Mouse (Mus musculus) liver, embryonic 14.5 days (tissue): Measurements from ENCODE around the gene Ngef. TPM values are rescaled to one million over a fixed set of nuclear protein-coding genes. Genes with fewer than 3 reads are reported as not detected.
A peak's percentile ranks its signal among the peaks of the same experiment; 100 is the strongest.

ENCODE experiments used
- ATAC-seq: fragments of 200-750 bp; cut with Nextera tagmentation; 2 replicates; pipeline ENCODE4 v1.8.0; 2017; ENCODE audit warnings: moderate number of reproducible peaks, mild to moderate bottlenecking, moderate library complexity; ENCODE audit not compliant: insufficient read depth
- DNase-seq, 3 experiments: peaks; one replicate each; pipeline ENCODE4 v3.0.0-alpha.2; 2012 to 2013; ENCODE audit warnings: low read depth in 3 of 3, low spot score in 3 of 3
- H3K27ac ChIP-seq: fragments of 300-500 bp; sonication (generic); 2 replicates; pipeline ENCODE4 v1.5.1; 2014; ENCODE audit warnings: moderate library complexity, mild to moderate bottlenecking, control low read depth, inconsistent platforms
- H3K27me3 ChIP-seq: fragments of 300-500 bp; sonication (generic); 2 replicates; pipeline ENCODE4 v1.6.1; 2014; ENCODE audit warnings: mild to moderate bottlenecking, low read length, moderate library complexity; ENCODE audit not compliant: control insufficient read depth, insufficient read depth
- H3K36me3 ChIP-seq: fragments of 300-500 bp; sonication (generic); replicated peaks from 2 replicates; pipeline ENCODE4 v1.6.1; 2014; ENCODE audit warnings: low read depth; ENCODE audit not compliant: control insufficient read depth, insufficient read depth
- H3K4me1 ChIP-seq, 2 experiments: fragments of 200-500 bp in 1 of 2; fragments of 300-500 bp in 1 of 2; sonication (generic) in 1 of 2; replicated peaks; 2 replicates each; pipeline ENCODE4 v1.6.1; 2012 to 2014; ENCODE audit warnings: antibody characterized with exemption in 1 of 2, inconsistent platforms in 1 of 2, low read length in 1 of 2; ENCODE audit not compliant: control insufficient read depth in 2 of 2, insufficient read depth in 2 of 2
- H3K4me2 ChIP-seq: fragments of 300-500 bp; sonication (generic); 2 replicates; pipeline ENCODE4 v1.6.1; 2014; ENCODE audit warnings: low read depth, mild to moderate bottlenecking, control low read depth, moderate library complexity
- H3K4me3 ChIP-seq, 2 experiments: fragments of 200-500 bp in 1 of 2; fragments of 300-500 bp in 1 of 2; sonication (generic) in 1 of 2; 2 replicates each; pipeline ENCODE4 v1.5.1; 2012 to 2014; ENCODE audit warnings: low read depth in 2 of 2, low read length in 2 of 2, mild to moderate bottlenecking in 2 of 2, control low read depth in 1 of 2, inconsistent platforms in 1 of 2, moderate library complexity in 1 of 2; ENCODE audit not compliant: insufficient read depth in 1 of 2
- H3K9ac ChIP-seq: fragments of 300-500 bp; sonication (generic); replicated peaks from 2 replicates; pipeline ENCODE4 v1.6.1; 2014; ENCODE audit warnings: mild to moderate bottlenecking, control low read depth, moderate library complexity
- H3K9me3 ChIP-seq: fragments of 300-500 bp; sonication (generic); 2 replicates; pipeline ENCODE4 v1.6.1; 2016; ENCODE audit warnings: low read length, mixed read lengths; ENCODE audit not compliant: control insufficient read depth
- CTCF ChIP-seq: IDR thresholded peaks from 2 replicates; pipeline ENCODE4 v1.5.1; 2016; ENCODE audit warnings: antibody characterized with exemption, low read depth, control low read depth
- EP300 ChIP-seq: IDR thresholded peaks from 2 replicates; pipeline ENCODE4 v1.6.1; 2016; ENCODE audit warnings: antibody characterized with exemption, low read depth
- WGBS: fragments of 180-500 bp; shearing (Covaris S2); extraction: QIAGEN DNeasy Blood & Tissue Kit; methylation state at CpG from one replicate; pipeline ENCODE4 v1.1.7; 2014; ENCODE audit not compliant: insufficient replicate concordance; 5-methylcytosine and 5-hydroxymethylcytosine counted together
- polyA plus RNA-seq, 2 experiments: library from polyadenylated mRNA; depleted of rRNA in 1 of 2; stranded (reverse) in 1 of 2; unstranded in 1 of 2; fragments of >200 nt; fragmentation: Nextera tagmentation in 1 of 2; extraction: Ambion mirVana in 1 of 2; gene quantifications; 2 replicates each; pipeline versions ENCODE4 v1.2.1 to v1.2.3; 2012 to 2014

Gene Ngef
- polyA plus RNA-seq, 2 experiments = 2.9 to 3.4 TPM

DNA sequence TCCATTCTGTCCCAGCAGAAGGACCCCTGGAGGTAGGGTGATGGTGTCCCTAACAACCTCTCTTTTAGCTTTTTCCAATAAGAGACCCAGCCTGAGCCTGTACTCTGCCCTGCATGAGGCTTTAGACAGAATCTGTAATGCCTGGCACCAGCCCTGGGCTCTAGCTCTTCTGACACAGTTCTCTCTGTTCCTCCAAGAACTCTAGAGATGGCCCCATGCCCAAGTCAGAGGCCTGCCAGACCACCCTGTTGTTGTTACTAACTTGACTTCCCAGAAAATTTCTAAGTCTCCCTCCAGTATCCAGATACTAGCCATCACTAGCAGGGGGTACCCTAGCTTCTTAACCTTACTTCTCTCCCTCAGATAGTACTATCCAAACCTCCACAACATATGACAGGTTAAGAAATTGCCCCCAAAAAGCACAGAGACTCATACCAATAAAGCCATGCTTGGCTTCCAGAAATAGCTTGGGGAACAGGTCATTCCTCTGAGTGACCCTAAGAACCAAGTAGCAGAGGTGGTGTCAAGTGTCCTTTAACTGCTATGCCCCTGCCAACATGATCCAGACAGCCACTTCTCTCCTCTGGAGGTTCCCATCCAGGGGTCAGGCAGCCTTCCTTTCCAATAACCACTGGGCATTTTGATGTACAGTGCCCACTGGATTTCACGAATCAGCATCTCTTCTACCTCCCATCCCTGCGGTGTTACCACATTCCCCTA, 41.1 kb upstream of the Ngef start:
- no peaks in the 10 kb centered on the region for H3K36me3 ChIP-seq
- TF ChIP-seq EP300 (no peak), CTCF (no peak)
- no peaks in the 10 kb centered on the region for H3K9me3 ChIP-seq
- DNase-seq (no peak), ATAC-seq (no peak)
- no peak overlapping the region for H3K4me3 ChIP-seq
- H3K4me1 ChIP-seq = peaks cover 0 to 3% of the 10 kb centered on the region in 2 experiments; a peak in 2 of 4 replicates
- H3K4me2 ChIP-seq = no peak overlapping the region
- H3K27me3 ChIP-seq = no peaks in the 10 kb centered on the region
- H3K9ac ChIP-seq = no peak overlapping the region
- H3K27ac ChIP-seq = no peak overlapping the region
- 66% methylated on average over 2 of the region's 2 CpGs for WGBS

DNA sequence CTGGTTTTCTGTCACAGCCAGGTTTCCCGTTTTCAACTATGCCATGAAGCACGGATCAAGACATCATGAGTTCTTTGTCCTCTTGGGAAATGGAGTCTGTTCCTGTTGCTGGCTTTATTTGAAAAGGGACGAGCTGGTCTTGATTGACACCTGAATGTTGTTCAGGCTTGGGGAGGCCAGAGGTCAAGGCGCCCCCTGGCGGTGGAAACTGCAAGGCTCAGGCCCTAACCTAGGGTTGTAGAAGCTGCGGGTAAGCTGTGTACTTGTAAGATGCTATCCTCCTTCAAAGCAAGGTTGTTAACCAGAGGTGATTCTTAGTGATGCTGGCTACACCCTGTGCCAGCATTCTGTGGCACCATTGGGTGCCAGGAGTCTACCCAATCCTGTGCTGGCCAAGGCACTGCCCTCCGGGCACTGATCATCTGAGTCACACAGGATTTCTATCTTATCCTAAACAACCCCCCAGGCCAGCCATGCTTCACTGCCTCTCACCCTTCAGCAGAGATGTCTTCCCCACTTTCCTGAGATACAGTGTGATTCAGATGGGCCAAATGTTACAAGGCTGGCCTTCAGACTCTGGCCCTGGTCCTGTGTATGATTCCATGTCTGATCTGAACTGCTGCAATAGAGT, 34.9 kb upstream of the Ngef start:
- no peak for TF ChIP-seq EP300
- TF ChIP-seq CTCF = peak; percentile 96
- H3K27me3 ChIP-seq = no peaks in the 10 kb centered on the region
- no peak overlapping the region for H3K4me3 ChIP-seq
- no peak overlapping the region for H3K27ac ChIP-seq
- 0 out of 4 replicates have a peak, but pooled peaks cover 0 to 2% of the 10 kb centered on the region in 2 experiments for H3K4me1 ChIP-seq
- WGBS = 26% methylated on average over 7 of the region's 7 CpGs
- no peak overlapping the region for H3K4me2 ChIP-seq
- H3K9ac ChIP-seq = no peak overlapping the region
- peak; percentile 39; the same call in 1 of the 2 replicates for ATAC-seq
- H3K9me3 ChIP-seq = no peaks in the 10 kb centered on the region
- H3K36me3 ChIP-seq = no peaks in the 10 kb centered on the region
- peak in 2 of 3 experiments; percentile 45 to 46 for DNase-seq

DNA sequence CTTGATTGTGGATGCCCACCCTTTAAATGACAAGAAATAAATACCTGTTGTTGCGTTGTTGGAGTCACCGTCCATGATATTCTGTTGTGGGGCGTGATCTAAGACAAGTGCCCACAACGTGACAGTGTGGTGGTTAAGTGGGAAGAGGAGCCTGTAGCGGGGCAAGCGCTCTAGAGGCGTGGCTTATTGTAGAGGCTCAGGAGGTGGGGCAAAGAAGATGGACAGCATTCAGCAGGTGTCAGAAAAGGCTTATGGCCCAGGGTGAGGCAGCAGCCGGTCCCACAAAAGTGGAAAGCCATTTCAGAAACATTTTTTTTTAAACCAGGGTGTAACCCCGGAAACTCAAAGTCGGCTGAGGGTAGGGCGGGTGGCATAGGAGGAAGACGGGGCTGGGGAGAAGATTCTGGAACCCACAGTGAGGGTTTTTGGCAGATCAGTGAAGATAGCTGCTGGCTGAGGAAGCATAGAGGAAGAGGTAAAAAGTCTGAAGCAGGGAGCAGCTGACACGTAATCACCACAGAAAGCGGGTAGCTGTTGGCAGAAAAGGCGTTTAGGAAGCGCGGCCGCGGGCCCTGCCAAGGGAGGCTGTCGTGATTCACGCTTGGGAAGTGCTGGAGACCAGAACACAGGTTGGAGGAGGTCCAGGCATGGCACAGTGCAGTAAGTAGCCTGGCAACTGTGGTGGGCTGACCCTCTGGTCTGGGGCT, 33.9 kb upstream of the Ngef start:
- ATAC-seq (no peak), DNase-seq (no peak)
- TF ChIP-seq EP300 = no peak
- no peak for TF ChIP-seq CTCF
- no peaks in the 10 kb centered on the region for H3K9me3 ChIP-seq
- H3K36me3 ChIP-seq = no peaks in the 10 kb centered on the region
- 0 out of 4 replicates have a peak, but pooled peaks cover 0 to 2% of the 10 kb centered on the region in 2 experiments for H3K4me1 ChIP-seq
- no peaks in the 10 kb centered on the region for H3K27me3 ChIP-seq
- no peak overlapping the region for H3K4me2 ChIP-seq
- no peak overlapping the region for H3K27ac ChIP-seq
- 48% methylated on average over 21 of the region's 21 CpGs for WGBS
- H3K9ac ChIP-seq = no peak overlapping the region
- H3K4me3 ChIP-seq = no peak overlapping the region

DNA sequence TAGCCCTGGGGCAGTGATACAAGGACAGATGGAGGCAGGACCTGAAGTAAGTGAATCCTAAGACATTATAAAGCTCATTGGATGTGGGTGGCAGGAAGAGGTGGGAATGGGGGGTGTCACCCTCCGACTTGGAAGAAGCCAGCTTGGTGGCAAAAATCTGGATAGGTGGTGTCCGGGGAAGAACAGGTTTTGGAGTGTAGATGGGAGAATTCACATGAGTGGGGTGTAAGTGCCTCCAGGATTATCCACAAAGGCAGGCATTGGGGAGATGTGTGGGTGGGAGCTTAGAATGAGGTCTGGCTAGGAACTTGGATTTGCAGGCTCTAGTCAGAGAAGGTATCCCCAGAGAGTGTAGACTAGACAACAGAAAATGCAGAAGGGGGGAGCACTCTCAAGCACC, 31.6 kb upstream of the Ngef start:
- no peak for TF ChIP-seq EP300
- TF ChIP-seq CTCF = no peak
- H3K9ac ChIP-seq = no peak overlapping the region

DNA sequence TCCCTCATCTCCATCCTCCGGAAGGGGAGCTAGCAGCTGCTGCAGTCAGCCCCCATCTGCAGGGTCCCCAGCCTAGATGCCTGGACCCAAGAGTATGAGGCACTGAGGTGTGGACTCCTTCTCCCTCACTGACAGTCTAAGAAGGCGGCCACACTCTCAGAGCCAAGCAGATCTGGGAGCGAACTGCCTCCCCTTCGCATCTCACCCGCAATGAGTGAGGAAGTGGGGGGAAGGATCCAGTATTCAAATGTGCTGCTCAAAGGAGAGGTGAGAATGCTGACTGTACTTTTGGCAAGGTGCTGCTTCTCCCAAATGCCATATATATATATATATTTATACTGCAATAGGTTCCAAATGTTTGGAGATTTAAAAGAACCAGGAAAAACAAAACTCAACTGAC, 29.7 kb upstream of the Ngef start:
- H3K4me1 ChIP-seq = 0 out of 4 replicates have a peak, but pooled peaks cover 0 to 2% of the 10 kb centered on the region in 2 experiments
- H3K4me2 ChIP-seq = no peak overlapping the region
- no peak overlapping the region for H3K9ac ChIP-seq
- TF ChIP-seq EP300 = no peak
- TF ChIP-seq CTCF = no peak
- WGBS = 67% methylated on average over 5 of the region's 5 CpGs
- H3K27ac ChIP-seq = no peak overlapping the region
- H3K9me3 ChIP-seq = no peaks in the 10 kb centered on the region
- no peak for DNase-seq
- ATAC-seq = no peak
- no peaks in the 10 kb centered on the region for H3K27me3 ChIP-seq
- H3K36me3 ChIP-seq = no peaks in the 10 kb centered on the region
- no peak overlapping the region for H3K4me3 ChIP-seq

More for the DNA sequence above, 31.6 kb upstream of the Ngef start:
- H3K27me3 ChIP-seq = no peaks in the 10 kb centered on the region
- H3K36me3 ChIP-seq = no peaks in the 10 kb centered on the region
- 0 out of 4 replicates have a peak, but pooled peaks cover 0 to 2% of the 10 kb centered on the region in 2 experiments for H3K4me1 ChIP-seq
- ATAC-seq (no peak), DNase-seq (no peak)
- H3K4me3 ChIP-seq = no peak overlapping the region
- no peak overlapping the region for H3K27ac ChIP-seq
- no peak overlapping the region for H3K4me2 ChIP-seq
- 56% methylated on average over 2 of the region's 2 CpGs for WGBS
- H3K9me3 ChIP-seq = no peaks in the 10 kb centered on the region
